Mouse (Mus musculus) right cerebral cortex, postnatal 36 days (tissue): ENCODE results near the gene 1700016H13Rik.

ENCODE experiments used
- DNase-seq, 2 experiments: peaks; one replicate each; pipeline ENCODE4 v3.0.0; 2022; ENCODE audit warnings: low spot score in 2 of 2, mixed read lengths in 1 of 2

1700016H13Rik gene

DNA sequence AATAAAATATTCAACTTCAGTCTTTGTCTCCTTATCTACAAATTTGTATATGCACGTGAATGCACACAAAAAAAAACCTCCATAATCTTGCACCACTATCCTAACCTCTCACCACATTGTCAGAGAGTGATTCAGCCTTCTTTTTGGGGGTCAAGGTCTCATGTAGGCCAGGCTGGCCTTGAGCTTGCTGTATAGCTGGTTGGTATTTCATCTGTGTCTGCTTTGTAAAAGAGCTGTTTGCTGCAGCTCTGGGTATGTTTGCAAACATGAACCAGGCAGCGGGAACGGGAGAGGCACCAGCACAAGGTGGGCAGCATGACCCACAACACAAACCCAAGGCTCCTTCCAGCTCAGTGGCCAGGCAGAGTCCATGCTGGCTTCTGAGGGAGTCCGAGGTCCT, 17.8 kb upstream of the 1700016H13Rik start:
- DNase-seq = no peak

DNA sequence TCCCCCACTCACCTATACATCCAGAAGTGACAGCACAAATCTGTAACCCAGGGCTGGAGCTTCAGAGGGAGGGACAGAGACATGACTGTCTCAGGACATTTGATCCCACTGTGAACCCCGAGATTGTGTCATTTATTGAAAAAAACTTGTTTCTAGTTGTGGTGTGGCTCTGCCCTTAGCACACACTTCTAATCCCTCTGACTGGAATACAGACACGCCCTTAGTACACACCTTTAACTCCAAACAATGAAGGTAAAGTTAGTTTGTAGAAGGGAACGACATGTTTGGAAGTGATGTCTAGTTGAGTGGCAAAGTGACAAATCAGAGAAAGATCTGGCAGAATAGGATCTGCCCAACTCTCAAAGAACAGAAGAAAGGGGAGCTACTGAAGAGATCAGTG, 16.0 kb upstream of the 1700016H13Rik start:
- DNase-seq = no peak

DNA sequence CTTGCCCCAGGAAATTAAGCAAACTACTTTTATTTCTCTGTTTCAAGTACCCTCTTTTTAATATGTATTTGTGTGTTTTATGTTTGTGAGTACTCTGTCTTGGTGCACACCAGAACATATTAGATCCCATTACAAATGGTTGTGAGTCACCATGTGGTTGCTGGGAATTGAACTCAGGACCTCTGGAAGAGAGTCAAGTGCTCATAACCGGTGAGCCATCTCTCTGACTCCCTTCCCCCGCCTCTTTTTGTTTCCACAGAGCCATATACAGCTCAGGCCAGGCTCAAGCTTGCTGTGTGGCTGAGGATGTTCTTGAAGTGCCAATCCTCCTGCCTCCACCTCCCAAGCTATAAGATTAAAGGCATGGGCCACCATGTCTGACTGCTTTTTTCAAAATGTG, 10.1 kb upstream of the 1700016H13Rik start:
- no peak for DNase-seq

DNA sequence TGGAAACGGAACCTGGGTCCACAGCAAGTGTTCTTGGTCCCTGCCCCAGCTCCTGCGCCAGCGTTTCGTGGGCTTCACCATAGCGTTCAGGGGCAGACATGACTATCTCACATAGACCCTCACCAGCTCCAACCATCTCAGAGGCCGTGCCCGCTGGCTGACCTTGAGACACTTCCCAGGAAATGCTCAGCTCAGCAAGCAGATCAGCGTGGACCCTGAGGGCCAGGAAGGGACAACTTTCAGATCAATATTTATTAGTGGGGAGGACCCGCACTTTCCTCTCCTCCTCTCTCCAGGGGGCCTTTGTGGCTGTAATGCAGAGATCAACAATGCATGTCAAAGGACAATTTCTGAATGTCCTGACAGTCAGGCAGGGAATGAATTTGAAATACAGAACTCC, 9.1 kb upstream of the 1700016H13Rik start:
- DNase-seq = no peak

DNA sequence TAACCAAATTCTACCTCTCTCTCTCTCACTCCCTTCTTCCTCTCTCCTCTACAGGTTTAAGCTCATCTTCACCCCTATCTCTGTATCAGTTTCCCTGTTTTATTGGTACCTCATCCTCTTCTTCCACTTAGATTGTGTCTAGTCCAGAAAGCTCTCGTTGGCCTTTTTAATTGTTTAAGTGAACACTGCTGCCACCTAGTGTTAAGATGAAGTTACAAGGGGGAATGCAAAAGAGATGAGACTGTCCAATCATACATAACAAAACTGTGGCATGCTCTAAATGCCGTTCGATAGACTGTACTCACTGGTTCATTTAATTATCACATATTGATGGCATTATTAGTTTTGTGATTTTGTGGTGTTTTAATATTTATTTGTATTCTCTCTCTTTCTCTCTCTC, 3.8 kb upstream of the 1700016H13Rik start:
- DNase-seq = no peak

DNA sequence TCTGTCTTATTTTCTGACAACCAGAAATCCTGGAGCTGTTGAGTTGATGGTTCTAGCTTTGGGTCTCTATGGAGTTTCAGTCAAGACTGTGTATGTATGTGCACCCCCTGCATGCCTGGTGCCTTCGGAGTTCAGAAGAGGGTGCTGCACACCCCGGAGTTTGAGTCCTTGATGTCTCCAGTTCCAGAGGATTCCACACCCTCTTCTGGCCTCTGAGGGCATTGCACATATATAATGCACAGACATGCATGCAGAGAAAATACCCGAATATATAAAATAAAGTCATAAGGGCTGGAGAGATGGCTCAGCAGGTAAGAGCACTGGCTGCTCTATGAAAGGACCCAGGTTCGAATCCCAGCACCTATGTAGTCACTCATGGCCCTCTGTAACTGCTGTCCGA, 3.1 kb upstream of the 1700016H13Rik start:
- DNase-seq = no peak

DNA sequence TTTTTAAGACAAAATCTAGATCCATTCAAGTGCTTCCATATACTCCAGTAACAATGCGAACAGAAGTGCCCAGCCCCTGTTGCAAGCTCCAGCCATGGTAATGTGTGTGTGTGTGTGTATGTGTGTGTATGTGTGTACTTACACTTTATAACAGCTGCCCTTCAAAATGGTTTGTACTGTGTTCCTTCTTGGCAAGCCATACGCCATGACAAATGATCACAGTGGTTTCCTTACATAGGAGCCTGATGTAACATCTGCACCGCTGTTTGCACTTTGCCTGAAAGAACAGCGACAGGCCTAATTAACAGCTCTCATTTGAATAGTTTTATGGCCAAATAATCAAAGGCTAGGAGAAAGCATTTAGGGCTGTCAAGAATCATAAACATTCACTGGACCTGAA, 1.0 kb downstream of the 1700016H13Rik start:
- DNase-seq = no peak

GRCm38 (mm10) chr5:103654225-103654624, 1.6 kb downstream of the 1700016H13Rik start:
- no peak for DNase-seq

- no peak for DNase-seq
Observed at GRCm38 (mm10) chr5:103647320-103647719, 8.5 kb downstream of the 1700016H13Rik start.

DNA sequence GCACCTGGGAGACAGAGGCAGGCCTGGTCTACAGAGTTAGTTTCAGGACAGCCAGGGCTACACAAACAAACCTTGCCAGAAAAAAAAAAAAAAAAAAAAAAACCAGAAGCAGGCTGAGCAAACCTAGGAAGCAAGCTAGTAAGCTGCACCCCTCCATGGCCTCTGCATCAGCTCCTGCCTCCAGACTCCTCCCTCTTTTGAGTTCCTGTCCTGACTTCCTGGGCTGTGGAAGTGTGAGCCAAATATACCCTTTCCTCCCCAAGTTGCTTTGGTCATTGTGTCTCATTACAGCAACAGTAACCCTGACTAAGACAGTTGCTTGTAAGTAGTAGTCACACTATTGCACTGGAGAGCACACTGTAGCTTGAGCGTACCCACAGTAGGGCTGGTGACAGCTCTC, 11.6 kb downstream of the 1700016H13Rik start:
- DNase-seq = no peak

DNA sequence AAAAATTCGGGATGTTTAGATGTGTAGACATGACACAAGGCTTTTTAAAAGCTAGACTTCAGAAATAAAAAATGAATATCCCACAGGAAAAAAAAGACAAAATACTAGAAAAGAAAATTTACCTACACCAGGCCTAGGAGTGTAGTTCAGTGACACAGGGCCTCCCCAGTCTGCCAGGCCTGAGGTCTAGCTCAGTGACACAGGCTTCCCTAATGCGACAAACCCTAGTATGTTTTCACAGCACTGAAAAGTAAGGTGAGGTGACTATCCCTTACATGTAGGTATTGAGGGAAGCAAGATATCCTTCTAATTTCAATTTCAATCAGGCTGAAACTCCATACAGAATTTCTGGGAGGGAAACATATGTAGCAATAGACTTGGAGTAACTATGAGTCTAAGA, 18.6 kb downstream of the 1700016H13Rik start:
- no peak for DNase-seq

- no peak for DNase-seq
Observed at GRCm38 (mm10) chr5:103629854-103630580, 25.8 kb downstream of the 1700016H13Rik start.

- DNase-seq = peak; percentile 44 to 56
Observed at GRCm38 (mm10) chr5:103629111-103629764, 26.6 kb downstream of the 1700016H13Rik start, which contains the start of gene Slc10a6. Gene Slc10a6, minus strand, starts transcription at chr5:103629403.

DNA sequence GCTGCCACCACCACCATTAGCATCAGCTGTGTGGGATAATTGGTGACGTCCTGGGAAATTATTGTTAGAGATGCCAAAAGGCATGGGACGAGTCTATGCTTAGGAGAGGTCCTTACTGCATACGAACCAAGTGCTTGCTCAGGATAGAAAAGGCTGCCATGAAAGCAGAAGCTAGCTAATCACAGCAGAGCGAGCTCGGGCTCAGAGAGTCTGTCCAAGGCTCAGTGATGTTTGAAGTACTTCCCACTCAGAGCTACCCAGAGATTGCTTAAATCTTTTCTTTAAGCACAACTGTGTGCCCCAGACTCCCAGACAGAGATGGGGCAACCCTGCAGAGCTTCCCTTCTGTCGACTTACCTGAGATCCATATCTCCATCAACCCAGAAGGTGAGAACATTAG, 27.3 kb downstream of the 1700016H13Rik start:
- no peak for DNase-seq

- DNase-seq = no peak
Observed at GRCm38 (mm10) chr5:103624831-103625230, 31.0 kb downstream of the 1700016H13Rik start.

DNA sequence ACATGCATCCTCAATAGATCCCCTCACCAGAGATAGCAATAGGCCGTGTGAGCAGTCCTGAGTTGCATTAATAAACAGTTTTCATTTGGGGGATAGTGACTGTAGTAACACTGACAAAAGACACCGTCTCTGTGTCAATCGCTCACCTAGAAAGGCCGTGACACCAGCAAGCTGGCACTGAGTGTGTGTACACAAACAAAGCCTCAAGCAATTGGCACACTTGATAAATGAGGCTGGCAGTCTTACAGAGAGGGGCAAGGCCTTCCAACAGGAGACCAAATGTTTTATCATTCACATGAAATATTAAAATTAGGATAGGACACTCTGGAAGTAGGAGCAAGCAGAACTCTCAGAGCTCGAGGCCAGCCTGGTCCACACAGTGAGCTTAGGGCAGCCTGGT, 33.5 kb downstream of the 1700016H13Rik start:
- no peak for DNase-seq

- no peak for DNase-seq
Observed at GRCm38 (mm10) chr5:103620301-103620973, 35.4 kb downstream of the 1700016H13Rik start.

- DNase-seq = no peak
Observed at GRCm38 (mm10) chr5:103617191-103617590, 38.6 kb downstream of the 1700016H13Rik start.

DNA sequence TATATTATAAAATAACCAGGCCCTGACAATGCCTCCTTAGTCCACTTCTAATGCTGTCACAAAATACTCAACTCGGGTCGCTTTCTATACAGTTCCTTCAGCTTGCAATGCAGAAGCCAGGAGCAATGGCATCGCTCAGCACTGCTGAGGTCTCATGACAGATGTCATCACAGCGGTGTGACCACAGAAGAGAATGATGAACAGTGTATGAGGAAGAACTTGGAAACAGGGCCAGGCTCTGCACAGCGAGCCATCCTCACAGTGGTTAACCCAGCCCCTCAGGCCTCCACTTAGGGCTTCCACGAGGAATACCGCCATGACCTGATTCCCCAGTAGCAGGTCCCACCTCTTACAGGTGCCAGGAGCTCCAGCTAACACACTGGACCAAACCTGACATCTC, 41.5 kb downstream of the 1700016H13Rik start:
- no peak for DNase-seq

GRCm38 (mm10) chr5:103612316-103612715, 43.5 kb downstream of the 1700016H13Rik start:
- no peak for DNase-seq

GRCm38 (mm10) chr5:103610856-103611472, 44.8 kb downstream of the 1700016H13Rik start:
- no peak for DNase-seq

DNA sequence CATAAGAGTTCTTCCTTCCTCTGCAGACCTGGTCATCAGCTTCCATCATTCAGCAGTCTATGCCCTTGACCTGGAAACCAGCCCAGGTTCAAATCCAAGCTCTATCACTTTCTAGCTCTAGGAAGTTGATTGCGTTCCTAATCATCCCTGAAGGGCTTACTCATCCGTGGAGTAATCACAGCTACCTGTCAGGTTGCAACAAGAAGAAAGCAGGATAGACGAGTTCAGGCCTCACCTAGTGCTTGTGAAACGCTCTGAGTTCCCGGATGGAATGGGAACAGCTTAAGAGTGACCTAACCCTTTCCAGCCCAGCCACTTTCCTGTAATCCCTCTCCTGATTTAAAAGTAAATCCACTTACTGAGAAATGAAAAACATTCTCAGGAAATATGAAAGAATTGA, 45.7 kb downstream of the 1700016H13Rik start:
- no peak for DNase-seq
